Mouse (Mus musculus): Measurements from ENCODE around the gene Pik3ca. TPM values are rescaled to one million over a fixed set of nuclear protein-coding genes. Genes with fewer than 3 reads are reported as not detected.

Gene Pik3ca
- polyA plus RNA-seq, 1 experiment from 2014 or later = 14.2 TPM

- H3K9ac ChIP-seq (ENCODE audit: low read length) = no peak overlapping the region
- no peaks in the 10 kb centered on the region for H3K4me1 ChIP-seq (replicated peaks; ENCODE audit: control insufficient read depth, insufficient read depth, low read length)
- 83% methylated on average over 4 of the region's 4 CpGs for WGBS
- no peak overlapping the region for H3K4me3 ChIP-seq (ENCODE audit: low read depth, low read length)
- ATAC-seq (replicated peaks; ENCODE audit: low FRiP score) (no peak), DNase-seq (ENCODE audit: low spot score) (no peak)
- H3K27me3 ChIP-seq (ENCODE audit: control insufficient read depth, insufficient read depth, low read length) = no peaks in the 10 kb centered on the region
- H3K27ac ChIP-seq (ENCODE audit: low read depth, low read length) = no peak overlapping the region
- H3K36me3 ChIP-seq (ENCODE audit: control insufficient read depth, insufficient read depth, low read length) = peaks cover 10% of the 10 kb centered on the region; the same call in 1 of the 2 replicates
- no peak overlapping the region for H3K4me2 ChIP-seq (ENCODE audit: low read depth, low read length, severe bottlenecking)
- no peaks in the 10 kb centered on the region for H3K9me3 ChIP-seq (ENCODE audit: control insufficient read depth, low read length)
Measured at GRCm38 (mm10) chr3:32438716-32439115, 41.2 kb downstream of the Pik3ca start.

GRCm38 (mm10) chr3:32441710-32442109, 44.2 kb downstream of the Pik3ca start:
- Histone ChIP-seq H3K4me1 (replicated peaks; ENCODE audit: control insufficient read depth, insufficient read depth, low read length) (no peaks in the 10 kb centered on the region), H3K27ac (ENCODE audit: low read depth, low read length) (no peak overlapping the region), H3K36me3 (ENCODE audit: control insufficient read depth, insufficient read depth, low read length) (peaks cover 13% of the 10 kb centered on the region; the same call in 1 of the 2 replicates), H3K9ac (ENCODE audit: low read length) (no peak overlapping the region), H3K4me3 (ENCODE audit: low read depth, low read length) (no peak overlapping the region), H3K27me3 (ENCODE audit: control insufficient read depth, insufficient read depth, low read length) (no peaks in the 10 kb centered on the region), H3K9me3 (ENCODE audit: control insufficient read depth, low read length) (no peaks in the 10 kb centered on the region), H3K4me2 (ENCODE audit: low read depth, low read length, severe bottlenecking) (no peak overlapping the region)
- DNase-seq (ENCODE audit: low spot score) (no peak), ATAC-seq (replicated peaks; ENCODE audit: low FRiP score) (no peak)

DNA sequence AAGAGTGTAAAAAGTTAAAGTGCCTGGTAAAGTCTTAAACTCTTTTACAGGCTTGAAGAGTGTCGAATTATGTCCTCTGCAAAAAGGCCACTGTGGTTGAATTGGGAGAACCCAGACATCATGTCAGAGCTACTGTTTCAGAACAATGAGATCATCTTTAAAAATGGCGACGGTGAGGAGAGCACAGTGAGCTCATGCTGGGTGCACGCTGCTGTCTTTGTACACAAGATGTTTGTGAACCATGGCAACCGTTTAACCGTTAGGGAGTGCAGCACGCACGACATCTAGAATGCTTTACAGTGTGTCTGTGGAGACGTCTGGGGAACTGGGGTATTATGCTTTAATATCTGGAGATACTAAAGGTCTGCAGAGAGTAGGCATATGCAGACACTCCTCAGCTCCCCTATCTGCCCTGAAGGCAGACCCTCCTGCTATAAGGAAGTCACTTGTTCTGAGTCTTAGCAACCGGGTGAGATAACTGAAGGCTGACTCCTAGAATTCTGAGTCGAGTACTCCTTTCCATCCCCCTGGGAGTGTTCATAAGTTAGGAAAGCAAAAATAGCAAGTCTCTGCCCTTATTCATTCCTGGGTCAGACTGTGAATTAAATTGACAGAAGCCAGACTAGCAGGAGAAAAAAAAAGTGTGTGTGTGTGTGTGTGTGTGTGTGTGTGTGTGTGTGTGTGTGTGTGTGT, 57.0 kb downstream of the Pik3ca start:
- ATAC-seq (replicated peaks; ENCODE audit: low FRiP score) = no peak
- peaks cover 2% of the 10 kb centered on the region; the same call in 1 of the 2 replicates for H3K36me3 ChIP-seq (ENCODE audit: control insufficient read depth, insufficient read depth, low read length)

DNA sequence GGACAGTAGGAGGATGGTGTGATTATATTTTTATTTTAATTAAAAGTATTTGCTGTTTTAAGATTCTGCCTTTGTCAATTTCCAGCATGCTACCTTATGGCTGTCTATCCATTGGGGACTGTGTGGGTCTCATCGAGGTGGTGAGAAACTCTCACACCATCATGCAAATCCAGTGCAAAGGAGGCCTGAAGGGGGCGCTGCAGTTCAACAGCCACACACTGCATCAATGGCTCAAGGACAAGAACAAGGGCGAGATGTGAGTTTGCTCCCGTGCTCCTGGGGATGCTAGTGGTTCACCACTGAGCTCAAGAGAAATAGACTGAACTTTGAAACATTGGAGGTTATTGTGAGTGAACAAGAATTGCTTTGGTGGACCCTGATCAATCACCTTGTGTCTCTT, 62.3 kb downstream of the Pik3ca start:
- Histone ChIP-seq H3K4me1 (replicated peaks; ENCODE audit: control insufficient read depth, insufficient read depth, low read length) (no peaks in the 10 kb centered on the region), H3K4me3 (ENCODE audit: low read depth, low read length) (no peak overlapping the region), H3K36me3 (ENCODE audit: control insufficient read depth, insufficient read depth, low read length) (peaks cover 2% of the 10 kb centered on the region; the same call in 1 of the 2 replicates), H3K27ac (ENCODE audit: low read depth, low read length) (no peak overlapping the region), H3K9ac (ENCODE audit: low read length) (no peak overlapping the region), H3K27me3 (ENCODE audit: control insufficient read depth, insufficient read depth, low read length) (no peaks in the 10 kb centered on the region), H3K4me2 (ENCODE audit: low read depth, low read length, severe bottlenecking) (no peak overlapping the region), H3K9me3 (ENCODE audit: control insufficient read depth, low read length) (no peaks in the 10 kb centered on the region)
- 68% methylated on average over 4 of the region's 4 CpGs for WGBS
- ATAC-seq (replicated peaks; ENCODE audit: low FRiP score) = no peak
- DNase-seq (ENCODE audit: low spot score) = peak; percentile 62

More for the DNA sequence above, 57.0 kb downstream of the Pik3ca start:
- Histone ChIP-seq H3K4me2 (ENCODE audit: low read depth, low read length, severe bottlenecking) (no peak overlapping the region), H3K9ac (ENCODE audit: low read length) (no peak overlapping the region), H3K4me3 (ENCODE audit: low read depth, low read length) (no peak overlapping the region), H3K4me1 (replicated peaks; ENCODE audit: control insufficient read depth, insufficient read depth, low read length) (no peaks in the 10 kb centered on the region), H3K27ac (ENCODE audit: low read depth, low read length) (no peak overlapping the region), H3K9me3 (ENCODE audit: control insufficient read depth, low read length) (no peaks in the 10 kb centered on the region), H3K27me3 (ENCODE audit: control insufficient read depth, insufficient read depth, low read length) (no peaks in the 10 kb centered on the region)
- DNase-seq (ENCODE audit: low spot score) = no peak
- WGBS = 84% methylated on average over 11 of the region's 11 CpGs

- Histone ChIP-seq H3K27me3 (ENCODE audit: control insufficient read depth, insufficient read depth, low read length) (no peaks in the 10 kb centered on the region), H3K4me1 (replicated peaks; ENCODE audit: control insufficient read depth, insufficient read depth, low read length) (no peaks in the 10 kb centered on the region), H3K9me3 (ENCODE audit: control insufficient read depth, low read length) (no peaks in the 10 kb centered on the region), H3K9ac (ENCODE audit: low read length) (no peak overlapping the region), H3K27ac (ENCODE audit: low read depth, low read length) (no peak overlapping the region), H3K4me2 (ENCODE audit: low read depth, low read length, severe bottlenecking) (no peak overlapping the region), H3K36me3 (ENCODE audit: control insufficient read depth, insufficient read depth, low read length) (peaks cover 2% of the 10 kb centered on the region; the same call in 1 of the 2 replicates), H3K4me3 (ENCODE audit: low read depth, low read length) (no peak overlapping the region)
- 88% methylated on average over 4 of the region's 4 CpGs for WGBS
- DNase-seq (ENCODE audit: low spot score) (no peak), ATAC-seq (replicated peaks; ENCODE audit: low FRiP score) (no peak)
Measured at GRCm38 (mm10) chr3:32467321-32467720, 69.8 kb downstream of the Pik3ca start.

DNA sequence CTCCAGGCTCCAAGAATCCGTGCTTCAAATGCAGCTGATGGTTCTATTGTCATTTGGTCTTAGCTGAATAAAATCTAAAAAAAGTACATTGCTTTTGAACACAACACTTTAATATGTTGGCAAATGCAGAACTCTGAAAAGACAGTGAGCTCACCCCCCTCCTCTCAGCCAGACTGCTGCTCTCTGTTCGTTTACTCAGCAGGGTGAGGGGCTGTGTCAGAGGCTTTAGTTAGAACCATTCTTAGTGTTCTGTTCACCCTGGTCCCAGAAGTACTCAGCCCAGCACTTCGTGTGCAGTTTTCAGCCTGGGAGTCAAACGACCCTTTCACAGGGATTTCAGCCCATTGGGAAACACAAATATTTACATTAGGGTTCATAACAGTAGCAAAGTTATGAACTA, 70.9 kb downstream of the Pik3ca start:
- Histone ChIP-seq H3K4me2 (ENCODE audit: low read depth, low read length, severe bottlenecking) (no peak overlapping the region), H3K4me3 (ENCODE audit: low read depth, low read length) (no peak overlapping the region), H3K9me3 (ENCODE audit: control insufficient read depth, low read length) (no peaks in the 10 kb centered on the region), H3K9ac (ENCODE audit: low read length) (no peak overlapping the region), H3K36me3 (ENCODE audit: control insufficient read depth, insufficient read depth, low read length) (no peaks in the 10 kb centered on the region; the same call in 1 of the 2 replicates), H3K4me1 (replicated peaks; ENCODE audit: control insufficient read depth, insufficient read depth, low read length) (no peaks in the 10 kb centered on the region), H3K27ac (ENCODE audit: low read depth, low read length) (no peak overlapping the region), H3K27me3 (ENCODE audit: control insufficient read depth, insufficient read depth, low read length) (no peaks in the 10 kb centered on the region)
- no peak for ATAC-seq (replicated peaks; ENCODE audit: low FRiP score)
- WGBS = 73% methylated on average over 4 of the region's 4 CpGs
- DNase-seq (ENCODE audit: low spot score) = no peak

DNA sequence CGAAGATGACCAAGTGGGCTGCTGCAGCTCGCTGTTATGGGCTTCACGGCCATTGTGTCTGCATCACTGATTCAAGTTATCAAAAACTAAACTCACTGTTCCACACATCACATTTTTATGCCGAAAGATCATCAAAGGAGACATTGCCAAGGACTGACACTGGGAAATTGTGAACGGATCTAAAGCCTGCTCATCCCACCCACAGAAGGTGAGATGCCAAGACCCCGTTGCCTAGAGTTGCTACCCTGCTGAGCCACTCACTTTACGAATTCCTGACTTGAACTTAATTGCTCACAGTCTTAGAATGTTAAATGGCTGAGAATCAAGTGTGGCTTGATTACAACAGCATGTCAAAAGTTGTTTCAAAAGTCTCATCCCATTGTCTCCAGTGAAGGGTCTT, 73.0 kb downstream of the Pik3ca start:
- Histone ChIP-seq H3K4me1 (replicated peaks; ENCODE audit: control insufficient read depth, insufficient read depth, low read length) (no peaks in the 10 kb centered on the region), H3K27me3 (ENCODE audit: control insufficient read depth, insufficient read depth, low read length) (no peaks in the 10 kb centered on the region), H3K27ac (ENCODE audit: low read depth, low read length) (no peak overlapping the region), H3K36me3 (ENCODE audit: control insufficient read depth, insufficient read depth, low read length) (no peaks in the 10 kb centered on the region), H3K9me3 (ENCODE audit: control insufficient read depth, low read length) (no peaks in the 10 kb centered on the region), H3K4me3 (ENCODE audit: low read depth, low read length) (no peak overlapping the region), H3K4me2 (ENCODE audit: low read depth, low read length, severe bottlenecking) (no peak overlapping the region), H3K9ac (ENCODE audit: low read length) (no peak overlapping the region)
- WGBS = 77% methylated on average over 7 of the region's 7 CpGs
- no peak for DNase-seq (ENCODE audit: low spot score)
- no peak for ATAC-seq (replicated peaks; ENCODE audit: low FRiP score)

- Histone ChIP-seq H3K36me3 (ENCODE audit: control insufficient read depth, insufficient read depth, low read length) (no peaks in the 10 kb centered on the region), H3K9ac (ENCODE audit: low read length) (no peak overlapping the region), H3K27me3 (ENCODE audit: control insufficient read depth, insufficient read depth, low read length) (no peaks in the 10 kb centered on the region), H3K4me2 (ENCODE audit: low read depth, low read length, severe bottlenecking) (no peak overlapping the region), H3K4me1 (replicated peaks; ENCODE audit: control insufficient read depth, insufficient read depth, low read length) (no peaks in the 10 kb centered on the region), H3K4me3 (ENCODE audit: low read depth, low read length) (no peak overlapping the region), H3K27ac (ENCODE audit: low read depth, low read length) (no peak overlapping the region), H3K9me3 (ENCODE audit: control insufficient read depth, low read length) (no peaks in the 10 kb centered on the region)
- DNase-seq (ENCODE audit: low spot score) (no peak), ATAC-seq (replicated peaks; ENCODE audit: low FRiP score) (no peak)
- 89% methylated on average over 6 of the region's 6 CpGs for WGBS
Measured at GRCm38 (mm10) chr3:32471098-32471497, 73.6 kb downstream of the Pik3ca start.

Data from forebrain, embryonic 11.5 days (tissue).